Mouse (Mus musculus): ENCODE results near the gene Slc5a2. TPM values are rescaled to one million over a fixed set of nuclear protein-coding genes. Genes with fewer than 3 reads are reported as not detected.

Slc5a2 gene
- polyA plus RNA-seq, 1 experiment from 2014 or later = 0.27 TPM

- Histone ChIP-seq H3K27ac (replicated peaks; ENCODE audit: low read depth, low read length) (no peak overlapping the region), H3K9ac (replicated peaks; ENCODE audit: low read length) (no peak overlapping the region), H3K4me3 (ENCODE audit: low read depth, low read length) (no peak overlapping the region), H3K4me1 (ENCODE audit: control insufficient read depth, insufficient read depth, low read length) (no peaks in the 10 kb centered on the region), H3K4me2 (ENCODE audit: low read depth, low read length) (no peak overlapping the region), H3K36me3 (replicated peaks; ENCODE audit: control insufficient read depth, insufficient read depth, low read depth, low read length) (no peaks in the 10 kb centered on the region; the same call in 1 of the 2 replicates), H3K9me3 (replicated peaks; ENCODE audit: control insufficient read depth, low read length) (no peaks in the 10 kb centered on the region), H3K27me3 (ENCODE audit: control insufficient read depth, insufficient read depth, low read length) (no peaks in the 10 kb centered on the region)
- ATAC-seq (replicated peaks; ENCODE audit: insufficient number of reproducible peaks, low FRiP score, low TSS enrichment, low read depth) (no peak), DNase-seq (ENCODE audit: low spot score) (no peak)
- WGBS = 79% methylated on average over 4 of the region's 4 CpGs
Measured at GRCm38 (mm10) chr7:128245547-128245946, 19.9 kb upstream of the Slc5a2 start.

GRCm38 (mm10) chr7:128246496-128247391 is 18.7 kb upstream of the Slc5a2 start, which contains the start of gene Tgfb1i1:
Gene Tgfb1i1, plus strand, starts transcription at chr7:128246812.
- Histone ChIP-seq H3K4me3 (ENCODE audit: low read depth, low read length) (peak within 1 kb of the TSS; percentile 45), H3K9me3 (replicated peaks; ENCODE audit: control insufficient read depth, low read length) (no peaks in the 10 kb centered on the region), H3K27me3 (ENCODE audit: control insufficient read depth, insufficient read depth, low read length) (no peaks in the 10 kb centered on the region), H3K4me2 (ENCODE audit: low read depth, low read length) (peak within 1 kb of the TSS; percentile 72), H3K36me3 (replicated peaks; ENCODE audit: control insufficient read depth, insufficient read depth, low read depth, low read length) (no peaks in the 10 kb centered on the region; the same call in 1 of the 2 replicates), H3K27ac (replicated peaks; ENCODE audit: low read depth, low read length) (peak within 1 kb of the TSS; percentile 56; the same call in 1 of the 2 replicates), H3K9ac (replicated peaks; ENCODE audit: low read length) (peak within 1 kb of the TSS; percentile 72), H3K4me1 (ENCODE audit: control insufficient read depth, insufficient read depth, low read length) (no peaks in the 10 kb centered on the region)
- WGBS = 3% methylated on average over 30 of the region's 30 CpGs
- ATAC-seq (replicated peaks; ENCODE audit: insufficient number of reproducible peaks, low FRiP score, low TSS enrichment, low read depth) = peak; percentile 31
- DNase-seq (ENCODE audit: low spot score) = peak; percentile 55

- DNase-seq (ENCODE audit: low spot score) (peak; percentile 93), ATAC-seq (replicated peaks; ENCODE audit: insufficient number of reproducible peaks, low FRiP score, low TSS enrichment, low read depth) (peak; percentile 57; the same call in 1 of the 2 replicates)
- no peaks in the 10 kb centered on the region for H3K9me3 ChIP-seq (replicated peaks; ENCODE audit: control insufficient read depth, low read length)
- H3K27me3 ChIP-seq (ENCODE audit: control insufficient read depth, insufficient read depth, low read length) = no peaks in the 10 kb centered on the region
- no peaks in the 10 kb centered on the region for H3K4me1 ChIP-seq (ENCODE audit: control insufficient read depth, insufficient read depth, low read length)
- peak overlapping the region; percentile 72 for H3K9ac ChIP-seq (replicated peaks; ENCODE audit: low read length)
- under 1% methylated on average over 13 of the region's 13 CpGs for WGBS
- H3K36me3 ChIP-seq (replicated peaks; ENCODE audit: control insufficient read depth, insufficient read depth, low read depth, low read length) = no peaks in the 10 kb centered on the region; the same call in 1 of the 2 replicates
- H3K4me2 ChIP-seq (ENCODE audit: low read depth, low read length) = peak overlapping the region; percentile 72
- peak overlapping the region; percentile 45 for H3K4me3 ChIP-seq (ENCODE audit: low read depth, low read length)
- 0 out of 2 replicates have a peak overlapping the region, but pooled peaks have one; percentile 56 for H3K27ac ChIP-seq (replicated peaks; ENCODE audit: low read depth, low read length)
Measured at GRCm38 (mm10) chr7:128247443-128247842, 18.0 kb upstream of the Slc5a2 start.

GRCm38 (mm10) chr7:128248081-128249042 is 17.1 kb upstream of the Slc5a2 start:
- Histone ChIP-seq H3K4me3 (ENCODE audit: low read depth, low read length) (no peak overlapping the region), H3K9me3 (replicated peaks; ENCODE audit: control insufficient read depth, low read length) (no peaks in the 10 kb centered on the region), H3K27me3 (ENCODE audit: control insufficient read depth, insufficient read depth, low read length) (no peaks in the 10 kb centered on the region), H3K4me1 (ENCODE audit: control insufficient read depth, insufficient read depth, low read length) (no peaks in the 10 kb centered on the region), H3K9ac (replicated peaks; ENCODE audit: low read length) (no peak overlapping the region; the same call in 1 of the 2 replicates), H3K36me3 (replicated peaks; ENCODE audit: control insufficient read depth, insufficient read depth, low read depth, low read length) (no peaks in the 10 kb centered on the region; the same call in 1 of the 2 replicates), H3K4me2 (ENCODE audit: low read depth, low read length) (no peak overlapping the region), H3K27ac (replicated peaks; ENCODE audit: low read depth, low read length) (no peak overlapping the region)
- ATAC-seq (replicated peaks; ENCODE audit: insufficient number of reproducible peaks, low FRiP score, low TSS enrichment, low read depth) = no peak
- no peak for DNase-seq (ENCODE audit: low spot score)
- 77% methylated on average over 10 of the region's 10 CpGs for WGBS

GRCm38 (mm10) chr7:128249998-128250397 is 15.5 kb upstream of the Slc5a2 start:
- DNase-seq (ENCODE audit: low spot score) = no peak
- no peak overlapping the region for H3K9ac ChIP-seq (replicated peaks; ENCODE audit: low read length)
- no peak overlapping the region for H3K27ac ChIP-seq (replicated peaks; ENCODE audit: low read depth, low read length)
- no peaks in the 10 kb centered on the region for H3K36me3 ChIP-seq (replicated peaks; ENCODE audit: control insufficient read depth, insufficient read depth, low read depth, low read length)
- H3K4me2 ChIP-seq (ENCODE audit: low read depth, low read length) = no peak overlapping the region
- H3K9me3 ChIP-seq (replicated peaks; ENCODE audit: control insufficient read depth, low read length) = no peaks in the 10 kb centered on the region
- no peak overlapping the region for H3K4me3 ChIP-seq (ENCODE audit: low read depth, low read length)
- no peaks in the 10 kb centered on the region for H3K27me3 ChIP-seq (ENCODE audit: control insufficient read depth, insufficient read depth, low read length)
- 85% methylated on average over 5 of the region's 5 CpGs for WGBS
- H3K4me1 ChIP-seq (ENCODE audit: control insufficient read depth, insufficient read depth, low read length) = no peaks in the 10 kb centered on the region
- ATAC-seq (replicated peaks; ENCODE audit: insufficient number of reproducible peaks, low FRiP score, low TSS enrichment, low read depth) = no peak

- Histone ChIP-seq H3K9ac (replicated peaks; ENCODE audit: low read length) (no peak overlapping the region; the same call in 1 of the 2 replicates), H3K27me3 (ENCODE audit: control insufficient read depth, insufficient read depth, low read length) (no peaks in the 10 kb centered on the region), H3K4me1 (ENCODE audit: control insufficient read depth, insufficient read depth, low read length) (no peaks in the 10 kb centered on the region), H3K4me3 (ENCODE audit: low read depth, low read length) (no peak overlapping the region), H3K4me2 (ENCODE audit: low read depth, low read length) (no peak overlapping the region; the same call in 1 of the 2 replicates), H3K36me3 (replicated peaks; ENCODE audit: control insufficient read depth, insufficient read depth, low read depth, low read length) (no peaks in the 10 kb centered on the region), H3K9me3 (replicated peaks; ENCODE audit: control insufficient read depth, low read length) (no peaks in the 10 kb centered on the region), H3K27ac (replicated peaks; ENCODE audit: low read depth, low read length) (no peak overlapping the region)
- 52% methylated on average over 12 of the region's 12 CpGs for WGBS
- ATAC-seq (replicated peaks; ENCODE audit: insufficient number of reproducible peaks, low FRiP score, low TSS enrichment, low read depth) (no peak), DNase-seq (ENCODE audit: low spot score) (no peak)
Measured at GRCm38 (mm10) chr7:128251946-128252345, 13.5 kb upstream of the Slc5a2 start.

- peak overlapping the region; percentile 46 for H3K4me2 ChIP-seq (ENCODE audit: low read depth, low read length)
- 11% methylated on average over 24 of the region's 24 CpGs for WGBS
- H3K9ac ChIP-seq (replicated peaks; ENCODE audit: low read length) = peak overlapping the region; percentile 33
- H3K9me3 ChIP-seq (replicated peaks; ENCODE audit: control insufficient read depth, low read length) = no peaks in the 10 kb centered on the region
- ATAC-seq (replicated peaks; ENCODE audit: insufficient number of reproducible peaks, low FRiP score, low TSS enrichment, low read depth) (peak; percentile 60; the same call in 1 of the 2 replicates), DNase-seq (ENCODE audit: low spot score) (peak; percentile 72)
- H3K4me3 ChIP-seq (ENCODE audit: low read depth, low read length) = peak overlapping the region; percentile 25
- no peaks in the 10 kb centered on the region for H3K36me3 ChIP-seq (replicated peaks; ENCODE audit: control insufficient read depth, insufficient read depth, low read depth, low read length)
- no peaks in the 10 kb centered on the region for H3K4me1 ChIP-seq (ENCODE audit: control insufficient read depth, insufficient read depth, low read length)
- H3K27me3 ChIP-seq (ENCODE audit: control insufficient read depth, insufficient read depth, low read length) = no peaks in the 10 kb centered on the region
- H3K27ac ChIP-seq (replicated peaks; ENCODE audit: low read depth, low read length) = no peak overlapping the region
Measured at GRCm38 (mm10) chr7:128252609-128253008, 12.8 kb upstream of the Slc5a2 start.

Data from embryonic facial prominence, embryonic 11.5 days (tissue).